Mouse (Mus musculus): ENCODE results near the gene Aqp6. TPM values are rescaled to one million over a fixed set of nuclear protein-coding genes. Genes with fewer than 3 reads are reported as not detected.

Gene Aqp6
- total RNA-seq, 1 experiment from 2014 or later = not detected

Other genes starting within 250 kb of the Aqp6 start
- 16.5 and 20.1 TPM in 2 replicates for gene Fmnl3, start 230.9 kb upstream of the Aqp6 start, total RNA-seq (2017)
- gene Tmbim6, start 208.5 kb upstream of the Aqp6 start, total RNA-seq (2017) = 120 and 133 TPM in 2 replicates
- 0.89 and 1.8 TPM in 2 replicates for gene Nckap5l, start 143.7 kb upstream of the Aqp6 start, total RNA-seq (2017)
- 7.1 and 7.2 TPM in 2 replicates for gene Bcdin3d, start 126.7 kb upstream of the Aqp6 start, total RNA-seq (2017)
- gene Faim2, start 73.2 kb upstream of the Aqp6 start, total RNA-seq (2017) = not detected in 2 replicates
- gene Aqp2, start 22.3 kb upstream of the Aqp6 start, total RNA-seq (2017) = not detected in 2 replicates
- not detected in 2 replicates for gene Aqp5, start 10.6 kb upstream of the Aqp6 start, total RNA-seq (2017)
- gene Racgap1, start 50.3 kb downstream of the Aqp6 start, total RNA-seq (2017) = 47.7 and 50.2 TPM in 2 replicates
- not detected in 2 replicates for gene Asic1, start 69.0 kb downstream of the Aqp6 start, total RNA-seq (2017)
- gene Smarcd1, start 100.7 kb downstream of the Aqp6 start, total RNA-seq (2017) = 29.7 and 39.1 TPM in 2 replicates
- not detected in 2 replicates for gene Gm17349, start 104.1 kb downstream of the Aqp6 start, total RNA-seq (2017)
- 0.74 and 1.7 TPM in 2 replicates for gene Gpd1, start 116.1 kb downstream of the Aqp6 start, total RNA-seq (2017)
- gene Cox14, start 124.2 kb downstream of the Aqp6 start, total RNA-seq (2017) = 26.8 and 41.8 TPM in 2 replicates
- gene Cers5, start 171.5 kb downstream of the Aqp6 start, total RNA-seq (2017) = 46.2 and 48.5 TPM in 2 replicates

Data from hematopoietic stem cell, adult 5-6 weeks (primary cell).